Mouse (Mus musculus) urinary bladder, adult 2 months (tissue): ENCODE measurements around the gene Gsk3a. TPM values are rescaled to one million over a fixed set of nuclear protein-coding genes. Genes with fewer than 3 reads are reported as not detected.

Source experiments
- DNase-seq: peaks from one replicate; pipeline ENCODE4 v3.0.0; 2022; ENCODE audit warnings: low spot score
- polyA plus RNA-seq: library from polyadenylated mRNA; depleted of rRNA; stranded (reverse); fragments of >200 nt; gene quantifications from 2 replicates; pipeline ENCODE4 v1.2.3, GENCODE M21; 2012; rRNA removed

Gene Gsk3a
- polyA plus RNA-seq, 1 experiment, result 83.3 TPM

GRCm38 (mm10) chr7:25187662-25188650, 49.7 kb downstream of the Gsk3a start:
- DNase-seq, result peak; percentile 70

- no peak for DNase-seq
Observed at GRCm38 (mm10) chr7:25184091-25184490, 53.6 kb downstream of the Gsk3a start.

- no peak for DNase-seq
Observed at GRCm38 (mm10) chr7:25181814-25182213, 55.8 kb downstream of the Gsk3a start.

- DNase-seq, result no peak
Observed at GRCm38 (mm10) chr7:25181331-25181790, 56.3 kb downstream of the Gsk3a start.

GRCm38 (mm10) chr7:25180512-25180911, 57.1 kb downstream of the Gsk3a start:
- no peak for DNase-seq

GRCm38 (mm10) chr7:25179606-25180161, 58.0 kb downstream of the Gsk3a start, which contains the start of gene Pou2f2:
Gene Pou2f2, minus strand, starts transcription at chr7:25179726.
- peak; percentile 46 for DNase-seq

- DNase-seq, result no peak
Observed at GRCm38 (mm10) chr7:25178787-25179605, 58.7 kb downstream of the Gsk3a start.

- no peak for DNase-seq
Observed at GRCm38 (mm10) chr7:25178317-25178716, 59.3 kb downstream of the Gsk3a start.

Other genes with a start within 250 kb of the Gsk3a start
- gene Atp1a3, start 231.9 kb downstream of the Gsk3a start, polyA plus RNA-seq, result 0.51 and 0.93 TPM in 2 replicates
- 30.7 and 34.7 TPM in 2 replicates for gene Grik5, start 165.5 kb downstream of the Gsk3a start, polyA plus RNA-seq
- 23.1 and 27.7 TPM in 2 replicates for gene Zfp574, start 165.3 kb downstream of the Gsk3a start, polyA plus RNA-seq
- gene Pou2f2, start 58.1 kb downstream of the Gsk3a start, polyA plus RNA-seq, result 0.65 and 1.0 TPM in 2 replicates
- 13.8 and 14.2 TPM in 2 replicates for gene Dedd2, start 17.2 kb downstream of the Gsk3a start, polyA plus RNA-seq
- 6.9 and 9.3 TPM in 2 replicates for gene Zfp526, start 16.4 kb downstream of the Gsk3a start, polyA plus RNA-seq
- 23.6 and 26.8 TPM in 2 replicates for gene Erf, start 12.9 kb upstream of the Gsk3a start, polyA plus RNA-seq
- 30.8 and 58.8 TPM in 2 replicates for gene Cic, start 29.9 kb upstream of the Gsk3a start, polyA plus RNA-seq
- 40.1 and 48.5 TPM in 2 replicates for gene Pafah1b3, start 60.1 kb upstream of the Gsk3a start, polyA plus RNA-seq
- 0.06 TPM in 1 of 2 replicates, not detected in the other for gene Prr19, start 63.6 kb upstream of the Gsk3a start, polyA plus RNA-seq
- 0.06 and 0.11 TPM in 2 replicates for gene Tmem145, start 68.3 kb upstream of the Gsk3a start, polyA plus RNA-seq
- 21.5 and 28.4 TPM in 2 replicates for gene Megf8, start 79.3 kb upstream of the Gsk3a start, polyA plus RNA-seq
- not detected in 2 replicates for gene Cnfn, start 131.9 kb upstream of the Gsk3a start, polyA plus RNA-seq
- gene Lipe, start 160.9 kb upstream of the Gsk3a start, polyA plus RNA-seq, result 24.8 and 25.1 TPM in 2 replicates
- gene Cxcl17, start 175.0 kb upstream of the Gsk3a start, polyA plus RNA-seq, result 0.08 and 0.16 TPM in 2 replicates
- gene Ceacam1, start 239.8 kb upstream of the Gsk3a start, polyA plus RNA-seq, result 7.9 and 8.5 TPM in 2 replicates